Mouse (Mus musculus) intestine, postnatal 0 days (tissue): ENCODE data around the gene Lgals1. TPM values are rescaled to one million over a fixed set of nuclear protein-coding genes. Genes with fewer than 3 reads are reported as not detected.
A peak's percentile ranks its signal among the peaks of the same experiment; 100 is the strongest.

Experiments used
- ATAC-seq: fragments of 200-750 bp; cut with Nextera tagmentation; 2 replicates; pipeline ENCODE4 v1.8.0; 2017; ENCODE audit warnings: mild to moderate bottlenecking, moderate TSS enrichment, moderate library complexity
- H3K27ac ChIP-seq: fragments of 300-500 bp; sonication (generic); 2 replicates; pipeline ENCODE4 v1.5.1; 2014; ENCODE audit warnings: mild to moderate bottlenecking, low read depth, low read length, moderate library complexity
- H3K27me3 ChIP-seq: fragments of 300-500 bp; sonication (generic); replicated peaks from 2 replicates; pipeline ENCODE4 v1.6.1; 2014; ENCODE audit warnings: low read length, mixed read lengths; ENCODE audit not compliant: control insufficient read depth, insufficient read depth
- H3K36me3 ChIP-seq: fragments of 300-500 bp; sonication (generic); 2 replicates; pipeline ENCODE4 v1.6.1; 2014; ENCODE audit warnings: mild to moderate bottlenecking, moderate library complexity; ENCODE audit not compliant: control insufficient read depth, insufficient read depth
- H3K4me1 ChIP-seq: fragments of 300-500 bp; sonication (generic); replicated peaks from 2 replicates; pipeline ENCODE4 v1.6.1; 2014; ENCODE audit warnings: antibody characterized with exemption, low read length, mixed read lengths; ENCODE audit not compliant: control insufficient read depth, insufficient read depth
- H3K4me2 ChIP-seq: fragments of 300-500 bp; sonication (generic); replicated peaks from 2 replicates; pipeline ENCODE4 v1.6.1; 2014; ENCODE audit warnings: low read depth, mild to moderate bottlenecking, moderate library complexity
- H3K4me3 ChIP-seq: fragments of 300-500 bp; sonication (generic); 2 replicates; pipeline ENCODE4 v1.5.1; 2014; ENCODE audit warnings: low read depth, low read length
- H3K9ac ChIP-seq: fragments of 300-500 bp; sonication (generic); 2 replicates; pipeline ENCODE4 v1.6.1; 2014; ENCODE audit warnings: mild to moderate bottlenecking, low read depth, low read length
- H3K9me3 ChIP-seq: fragments of 300-500 bp; sonication (generic); 2 replicates; pipeline ENCODE4 v1.6.1; 2016; ENCODE audit warnings: mixed run types; ENCODE audit not compliant: control insufficient read depth
- CTCF ChIP-seq: sonication (generic); IDR thresholded peaks from 2 replicates; pipeline ENCODE4 v1.5.1; 2016; ENCODE audit warnings: low read depth, mild to moderate bottlenecking, control low read depth, antibody characterized with exemption, moderate library complexity
- WGBS: fragments of 180-500 bp; shearing (Covaris S2); extraction: QIAGEN DNeasy Blood & Tissue Kit; methylation state at CpG from one replicate; pipeline ENCODE4 v1.1.7; 2014; 5-methylcytosine and 5-hydroxymethylcytosine counted together
- polyA plus RNA-seq: library from polyadenylated mRNA; unstranded; fragments of >200 nt; fragmentation: Nextera tagmentation; extraction: Ambion mirVana; gene quantifications from 2 replicates; pipeline ENCODE4 v1.2.1, GENCODE M21; 2015

Lgals1 gene
- polyA plus RNA-seq, 1 experiment from 2014 or later = 759 TPM

DNA sequence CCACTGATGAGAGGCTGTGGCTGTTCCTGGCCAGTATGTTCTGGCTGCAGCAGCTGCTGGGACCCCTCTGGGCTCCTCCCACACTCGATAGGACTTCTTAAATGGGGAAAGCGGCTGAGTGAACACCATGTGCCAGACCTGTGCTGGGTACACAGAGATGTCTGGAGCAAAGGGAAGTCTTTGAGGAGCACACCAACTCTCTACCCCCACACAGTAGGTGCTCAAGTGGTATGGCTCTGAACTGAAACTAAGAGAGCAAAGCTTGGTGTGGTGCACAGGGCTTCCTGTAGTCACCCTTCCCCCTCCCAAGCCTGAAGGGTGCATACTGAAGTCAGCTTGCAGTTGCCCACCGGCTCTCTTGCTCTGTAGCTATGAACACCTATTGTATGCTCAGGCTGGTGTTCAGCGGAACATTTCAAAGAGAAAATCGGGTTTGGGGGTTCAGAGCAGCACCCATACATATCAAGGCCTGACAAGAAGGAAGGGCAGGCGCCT, 28.0 kb upstream of the Lgals1 start:
- Histone ChIP-seq H3K4me1 (peaks cover 14% of the 10 kb centered on the region), H3K27me3 (no peaks in the 10 kb centered on the region), H3K27ac (no peak overlapping the region), H3K4me2 (peak overlapping the region; percentile 88), H3K9me3 (no peaks in the 10 kb centered on the region), H3K36me3 (peaks cover 12% of the 10 kb centered on the region), H3K9ac (no peak overlapping the region), H3K4me3 (no peak overlapping the region)
- ATAC-seq = no peak
- WGBS = 61% methylated on average over 6 of the region's 6 CpGs
- no peak for TF ChIP-seq CTCF

DNA sequence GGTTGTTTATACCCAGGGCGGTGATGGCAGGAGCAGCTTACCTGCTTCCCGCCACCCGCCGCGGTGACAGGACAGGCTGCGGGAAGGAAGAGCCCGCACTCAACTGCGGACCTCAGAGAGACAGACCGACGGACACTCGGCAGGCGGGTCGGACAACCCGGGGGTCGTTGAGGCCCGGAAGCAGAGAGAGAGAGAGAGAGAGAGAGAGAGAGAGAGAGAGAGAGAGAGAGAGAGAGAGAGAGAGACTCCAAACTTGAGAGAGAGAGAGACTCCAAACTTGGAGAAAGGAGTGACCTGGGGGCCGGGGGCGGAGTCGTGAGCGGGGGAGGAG, 27.2 kb upstream of the Lgals1 start, which contains the start of gene Gm49510:
TSS of gene Gm49510 (plus strand) at position 259 of the 331 bp plus-strand sequence.
- WGBS = 2% methylated on average over 20 of the region's 20 CpGs

DNA sequence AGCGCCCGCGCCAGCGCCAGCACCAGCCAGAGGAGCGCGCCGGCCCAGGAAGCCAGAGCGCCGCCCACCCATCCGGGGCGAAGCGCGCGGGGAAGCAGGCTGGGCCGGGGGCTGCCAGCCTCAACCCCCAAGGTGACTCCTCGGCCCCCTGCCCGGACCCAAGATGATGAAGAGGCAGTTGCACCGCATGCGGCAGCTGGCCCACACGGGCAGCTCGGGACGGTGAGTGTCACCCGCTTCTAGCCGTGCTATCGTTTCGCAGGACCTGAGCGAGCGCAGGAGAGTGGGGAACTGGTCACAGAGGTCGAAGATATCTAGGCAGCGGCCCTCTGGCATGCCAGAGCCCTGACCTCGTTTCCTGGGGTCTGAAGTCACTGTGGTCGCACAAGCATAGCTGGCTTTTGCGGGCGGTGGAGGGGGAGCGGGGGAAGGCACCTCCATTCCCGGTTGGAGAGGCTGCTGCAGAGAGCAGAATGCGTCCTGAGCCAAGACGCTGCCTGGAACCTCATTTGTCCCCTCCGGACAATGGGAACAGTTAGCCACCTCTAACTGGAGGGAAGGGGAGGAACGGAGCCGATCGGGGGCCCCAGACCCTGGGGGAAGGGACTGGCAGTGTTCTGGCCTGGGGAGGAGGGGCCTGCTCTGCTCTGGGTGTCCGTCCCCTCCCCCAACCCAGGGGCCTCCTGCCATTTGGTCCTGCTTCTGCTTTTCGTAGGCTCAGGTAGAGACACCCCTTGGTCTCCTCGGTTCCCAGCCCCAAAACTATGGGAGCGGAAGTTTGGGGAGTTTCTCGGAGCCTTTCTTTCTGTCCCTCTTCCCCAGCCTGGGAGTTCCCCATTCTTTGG, 26.6 kb upstream of the Lgals1 start, which contains the start of gene Sh3bp1:
TSS of gene Sh3bp1 (plus strand) at position 29 of the 845 bp plus-strand sequence.
- peak within 1 kb of the TSS; percentile 59 for H3K4me3 ChIP-seq
- no peak for TF ChIP-seq CTCF
- H3K27me3 ChIP-seq = no peaks in the 10 kb centered on the region
- peaks cover 6% of the 10 kb centered on the region; the same call in 1 of the 2 replicates for H3K36me3 ChIP-seq
- H3K9me3 ChIP-seq = no peaks in the 10 kb centered on the region
- WGBS = 2% methylated on average over 47 of the region's 47 CpGs
- ATAC-seq = 0 out of 2 replicates have a peak, but pooled peaks have one; percentile 26
- H3K4me1 ChIP-seq = peaks cover 14% of the 10 kb centered on the region
- peak within 1 kb of the TSS; percentile 54 for H3K9ac ChIP-seq
- peak within 1 kb of the TSS; percentile 88 for H3K4me2 ChIP-seq
- H3K27ac ChIP-seq = peak within 1 kb of the TSS; percentile 41; the same call in 1 of the 2 replicates

More for the DNA sequence above, 27.2 kb upstream of the Lgals1 start, which contains the start of gene Gm49510:
- H3K36me3 ChIP-seq = peaks cover 11% of the 10 kb centered on the region; the same call in 1 of the 2 replicates
- no peaks in the 10 kb centered on the region for H3K27me3 ChIP-seq
- ATAC-seq = no peak
- peak within 1 kb of the TSS; percentile 54 for H3K9ac ChIP-seq
- H3K4me1 ChIP-seq = peaks cover 14% of the 10 kb centered on the region
- H3K9me3 ChIP-seq = no peaks in the 10 kb centered on the region
- peak within 1 kb of the TSS; percentile 59 for H3K4me3 ChIP-seq
- no peak for TF ChIP-seq CTCF
- H3K27ac ChIP-seq = peak within 1 kb of the TSS; percentile 41; the same call in 1 of the 2 replicates
- H3K4me2 ChIP-seq = peak within 1 kb of the TSS; percentile 88

DNA sequence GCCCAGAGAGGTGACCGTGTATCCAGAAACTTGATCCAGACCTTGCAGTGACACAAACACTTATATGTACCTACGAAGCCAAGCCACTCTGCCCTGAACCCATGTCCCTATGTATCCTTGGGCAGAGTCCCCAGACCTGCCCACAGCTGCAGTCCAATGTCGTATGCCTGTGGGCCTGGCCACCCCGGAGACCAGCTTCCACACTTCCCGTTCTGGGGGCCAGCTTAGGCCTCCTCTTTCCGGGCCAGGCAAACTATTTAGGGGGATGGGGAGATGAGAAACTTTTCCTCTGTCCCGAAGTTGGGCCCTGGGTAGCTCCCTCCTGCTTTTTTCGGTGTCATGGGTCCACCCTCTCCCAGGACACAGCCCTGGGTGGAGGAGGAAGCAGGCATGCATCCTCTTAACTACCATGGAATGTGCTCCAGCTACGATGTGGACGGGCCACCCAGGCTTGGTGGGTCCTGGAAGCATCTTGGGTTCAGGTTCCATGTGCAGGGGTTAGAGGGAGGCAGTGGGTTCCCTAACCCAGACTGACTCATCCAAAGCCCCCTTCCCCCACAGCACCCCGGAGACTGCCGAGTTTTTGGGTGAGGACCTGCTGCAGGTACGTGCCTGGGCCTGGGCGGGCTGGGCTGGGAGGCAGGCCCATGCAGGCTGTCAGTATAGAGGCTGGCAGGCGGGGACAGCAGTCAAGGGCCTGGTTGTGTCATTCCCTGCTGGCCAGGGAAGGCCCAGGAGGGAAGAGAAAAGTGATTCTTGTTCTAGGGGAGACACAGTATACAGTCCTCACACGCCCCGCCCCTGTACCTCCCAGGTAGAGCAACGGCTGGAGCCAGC, 25.7 kb upstream of the Lgals1 start:
- TF ChIP-seq CTCF = no peak
- WGBS = 24% methylated on average over 18 of the region's 18 CpGs
- Histone ChIP-seq H3K4me1 (peaks cover 14% of the 10 kb centered on the region), H3K4me3 (peak overlapping the region; percentile 59), H3K9ac (peak overlapping the region; percentile 54; the same call in 1 of the 2 replicates), H3K27ac (0 out of 2 replicates have a peak overlapping the region, but pooled peaks have one; percentile 41), H3K9me3 (no peaks in the 10 kb centered on the region), H3K4me2 (peak overlapping the region; percentile 88), H3K27me3 (no peaks in the 10 kb centered on the region), H3K36me3 (peaks cover 10% of the 10 kb centered on the region; the same call in 1 of the 2 replicates)
- no peak for ATAC-seq

DNA sequence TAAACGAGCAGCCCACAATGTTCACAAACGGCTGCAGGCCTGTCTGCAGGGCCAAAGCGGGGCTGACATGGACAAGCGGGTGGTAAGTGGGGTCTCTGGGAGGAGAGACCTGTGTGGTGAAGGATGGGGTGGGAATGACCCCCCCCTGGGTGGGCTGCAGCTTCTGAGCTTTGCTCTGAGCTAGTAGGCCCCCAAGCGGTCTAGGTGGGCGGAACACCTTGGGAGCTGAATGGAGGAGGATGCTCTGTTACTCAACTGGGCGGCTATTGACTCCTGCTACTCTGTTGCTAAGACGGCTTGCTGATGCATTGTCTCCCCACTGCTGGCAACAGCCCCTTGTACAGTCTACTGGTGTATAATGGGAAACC, 25.1 kb upstream of the Lgals1 start:
- no peaks in the 10 kb centered on the region for H3K27me3 ChIP-seq
- WGBS = 61% methylated on average over 8 of the region's 8 CpGs
- peak; percentile 22 for TF ChIP-seq CTCF
- H3K9ac ChIP-seq = no peak overlapping the region
- H3K4me2 ChIP-seq = peak overlapping the region; percentile 88
- no peak overlapping the region for H3K27ac ChIP-seq
- H3K4me3 ChIP-seq = no peak overlapping the region
- peaks cover 14% of the 10 kb centered on the region for H3K4me1 ChIP-seq
- ATAC-seq = no peak
- no peaks in the 10 kb centered on the region for H3K9me3 ChIP-seq
- H3K36me3 ChIP-seq = peaks cover 11% of the 10 kb centered on the region; the same call in 1 of the 2 replicates
